Mouse (Mus musculus) lung, embryonic 15.5 days (tissue): ENCODE measurements around the gene Pnpla7. TPM values are rescaled to one million over a fixed set of nuclear protein-coding genes. Genes with fewer than 3 reads are reported as not detected.
"Not testable (repeated sequence)": the region's sequence is repeated elsewhere in the genome, so short reads cannot be mapped to it uniquely, and the experiment has no call there.

ENCODE experiments used
- ATAC-seq: fragments of 200-750 bp; cut with Nextera tagmentation; 2 replicates; pipeline ENCODE4 v1.8.0; 2017; ENCODE audit warnings: moderate number of reproducible peaks, borderline replicate concordance; ENCODE audit not compliant: low FRiP score, low TSS enrichment; ENCODE audit errors: extremely low read depth
- H3K27ac ChIP-seq: fragments of 300-500 bp; sonication (generic); 2 replicates; pipeline ENCODE4 v1.5.1; 2015; ENCODE audit warnings: moderate library complexity, mild to moderate bottlenecking, inconsistent platforms
- H3K27me3 ChIP-seq: fragments of 300-500 bp; sonication (generic); 2 replicates; pipeline ENCODE4 v1.6.1; 2015; ENCODE audit warnings: inconsistent platforms
- H3K36me3 ChIP-seq: fragments of 300-500 bp; sonication (generic); 2 replicates; pipeline ENCODE4 v1.6.1; 2015; ENCODE audit warnings: inconsistent platforms
- H3K4me1 ChIP-seq: fragments of 300-500 bp; sonication (generic); 2 replicates; pipeline ENCODE4 v1.6.1; 2015; ENCODE audit warnings: inconsistent platforms
- H3K4me2 ChIP-seq: fragments of 300-500 bp; sonication (generic); 2 replicates; pipeline ENCODE4 v1.6.1; 2015; ENCODE audit warnings: inconsistent platforms, mild to moderate bottlenecking, moderate library complexity
- H3K4me3 ChIP-seq: fragments of 300-500 bp; sonication (generic); 2 replicates; pipeline ENCODE4 v1.5.1; 2015; ENCODE audit warnings: mild to moderate bottlenecking, inconsistent platforms
- H3K9ac ChIP-seq: fragments of 300-500 bp; sonication (generic); 2 replicates; pipeline ENCODE4 v1.6.1; 2015; ENCODE audit warnings: inconsistent platforms
- H3K9me3 ChIP-seq: fragments of 300-500 bp; sonication (generic); 2 replicates; pipeline ENCODE4 v1.6.1; 2016; ENCODE audit warnings: inconsistent platforms
- WGBS: fragments of 180-500 bp; shearing (Covaris S2); methylation state at CpG from one replicate; pipeline ENCODE4 v1.1.7; 2015; 5-methylcytosine and 5-hydroxymethylcytosine counted together
- polyA plus RNA-seq: library from polyadenylated mRNA; unstranded; fragments of >200 nt; fragmentation: Nextera tagmentation; extraction: Ambion mirVana; gene quantifications from 2 replicates; pipeline ENCODE4 v1.2.1, GENCODE M21; 2015

The Pnpla7 gene
- polyA plus RNA-seq, 1 experiment from 2014 or later, result 7.9 TPM

DNA sequence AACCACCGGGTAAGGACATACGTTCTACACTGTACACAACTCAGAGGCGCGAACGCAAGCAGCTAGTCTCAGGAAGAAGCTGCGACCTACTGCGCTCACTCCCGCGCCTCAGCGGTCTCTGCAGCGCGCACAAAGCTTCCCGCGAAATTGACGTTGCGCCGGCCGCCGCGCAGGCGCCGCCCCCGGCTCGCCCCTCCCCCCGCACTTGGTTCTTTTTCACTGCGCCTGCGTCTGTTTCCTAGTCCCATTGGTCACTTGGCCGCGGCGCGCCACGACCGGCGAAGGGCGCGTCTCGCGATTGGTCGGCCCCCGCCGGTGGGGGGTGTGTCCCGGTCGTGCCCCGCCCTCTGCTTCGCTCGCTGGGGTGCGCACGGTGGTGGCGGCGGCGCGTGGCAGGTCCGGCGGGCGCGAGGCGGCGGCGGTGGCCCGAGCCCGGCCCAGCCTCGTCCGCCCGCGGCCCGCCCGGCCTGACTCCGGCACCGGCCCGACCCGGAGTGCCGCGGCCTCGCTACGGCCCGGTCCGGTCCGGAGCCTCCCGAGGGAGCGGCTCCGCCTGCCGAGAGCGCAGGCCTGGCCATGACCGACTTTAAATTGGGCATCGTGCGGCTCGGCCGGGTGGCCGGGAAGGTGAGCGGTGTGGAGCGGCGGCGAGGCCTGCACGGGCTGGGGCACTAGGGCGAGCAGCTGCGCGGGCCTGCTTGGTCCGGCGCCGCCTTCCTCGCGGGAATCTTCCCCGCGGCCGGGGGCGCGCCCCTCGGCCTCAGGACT, 26.2 kb upstream of the Pnpla7 start, which contains the start of gene Zmynd19:
TSS of gene Zmynd19 (plus strand) at position 372 of the 768 bp plus-strand sequence.
- Histone ChIP-seq H3K9ac (peak within 1 kb of the TSS; percentile 88), H3K36me3 (peaks cover 28% of the 10 kb centered on the region), H3K9me3 (no peaks in the 10 kb centered on the region), H3K4me2 (peak within 1 kb of the TSS; percentile 83), H3K4me1 (peaks cover 14% of the 10 kb centered on the region), H3K27ac (peak within 1 kb of the TSS; percentile 61), H3K4me3 (peak within 1 kb of the TSS; percentile 94), H3K27me3 (no peaks in the 10 kb centered on the region)
- 1% methylated on average over 89 of the region's 108 CpGs for WGBS
- peak; percentile 100 for ATAC-seq

DNA sequence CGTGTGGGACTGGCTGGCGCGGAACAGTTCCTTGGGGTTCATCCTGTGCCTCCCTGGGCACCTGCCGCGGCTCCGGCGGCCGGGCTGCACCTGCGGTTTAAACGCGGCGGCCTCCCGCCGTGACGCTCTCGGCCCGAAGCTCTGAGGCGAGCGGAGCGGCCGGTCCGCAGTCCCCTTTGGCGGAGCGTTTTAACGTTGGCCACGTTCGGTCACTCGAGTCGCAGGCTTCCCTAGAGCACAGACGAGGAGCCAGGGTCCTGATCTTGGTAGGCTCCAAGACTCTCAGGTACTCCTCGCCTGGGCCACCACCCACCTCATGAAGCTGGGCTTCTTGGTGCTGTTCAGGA, 25.7 kb upstream of the Pnpla7 start:
- under 1% methylated on average over 31 of the region's 31 CpGs for WGBS
- H3K4me2 ChIP-seq, result peak overlapping the region; percentile 83
- no peaks in the 10 kb centered on the region for H3K27me3 ChIP-seq
- no peaks in the 10 kb centered on the region for H3K9me3 ChIP-seq
- peaks cover 14% of the 10 kb centered on the region for H3K4me1 ChIP-seq
- peak overlapping the region; percentile 94 for H3K4me3 ChIP-seq
- H3K9ac ChIP-seq, result peak overlapping the region; percentile 88
- H3K27ac ChIP-seq, result peak overlapping the region; percentile 61
- H3K36me3 ChIP-seq, result peaks cover 32% of the 10 kb centered on the region
- ATAC-seq, result no peak; the same call in 1 of the 2 replicates

DNA sequence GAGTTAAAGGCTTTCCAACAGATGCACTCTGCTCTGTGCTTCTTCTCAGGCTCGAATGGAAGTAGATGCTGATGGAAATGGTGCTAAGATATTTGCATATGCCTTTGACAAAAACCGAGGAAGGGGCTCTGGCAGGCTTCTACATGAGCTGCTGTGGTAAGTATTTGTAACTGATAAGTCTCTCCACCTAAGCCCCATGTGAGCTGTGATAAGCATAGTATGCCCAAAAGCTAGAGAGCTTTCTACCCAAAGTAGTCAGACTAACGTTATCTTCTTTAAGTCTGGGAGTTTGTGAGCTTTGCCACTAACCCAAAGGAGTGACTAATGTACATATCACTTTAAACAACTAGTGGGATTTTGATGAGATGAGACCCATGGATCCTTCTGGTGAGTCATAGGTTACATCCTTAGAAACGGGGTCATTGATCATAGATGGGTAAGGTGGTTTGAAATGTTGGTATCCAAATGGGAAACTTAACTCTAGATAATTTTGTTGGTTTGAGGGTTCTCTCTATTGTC, 23.2 kb upstream of the Pnpla7 start:
- Histone ChIP-seq H3K27me3 (no peaks in the 10 kb centered on the region), H3K4me2 (no peak overlapping the region), H3K9me3 (no peaks in the 10 kb centered on the region), H3K9ac (no peak overlapping the region), H3K4me3 (no peak overlapping the region), H3K36me3 (peaks cover 55% of the 10 kb centered on the region), H3K4me1 (peaks cover 14% of the 10 kb centered on the region), H3K27ac (no peak overlapping the region)
- ATAC-seq, result no peak
- WGBS, result 82% methylated on average over 4 of the region's 4 CpGs

DNA sequence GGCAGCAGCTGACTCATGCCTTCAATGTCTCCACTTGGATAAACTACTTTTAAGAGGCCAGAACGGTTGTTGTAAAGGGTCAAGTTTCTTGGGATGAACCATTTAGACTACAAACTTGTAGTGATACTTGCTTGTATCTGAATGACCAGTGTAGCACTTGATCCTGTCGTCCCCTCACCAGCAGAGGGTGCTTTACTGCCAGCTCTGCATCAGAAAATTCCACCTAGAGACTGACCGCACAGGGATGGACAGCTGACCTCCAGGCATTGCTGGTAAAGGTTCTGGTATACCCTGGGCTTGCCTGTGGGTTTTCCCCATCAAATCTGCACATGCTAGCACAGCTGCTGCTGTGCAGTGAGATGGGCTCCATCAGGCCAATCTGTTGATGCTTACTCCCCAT, 14.9 kb upstream of the Pnpla7 start:
- H3K9me3 ChIP-seq, result no peaks in the 10 kb centered on the region
- peaks cover 10% of the 10 kb centered on the region for H3K4me1 ChIP-seq
- no peak overlapping the region for H3K9ac ChIP-seq
- H3K27me3 ChIP-seq, result no peaks in the 10 kb centered on the region
- H3K4me2 ChIP-seq, result no peak overlapping the region
- ATAC-seq, result no peak
- H3K36me3 ChIP-seq, result peaks cover 56% of the 10 kb centered on the region
- 28% methylated on average over 3 of the region's 3 CpGs for WGBS
- no peak overlapping the region for H3K27ac ChIP-seq
- H3K4me3 ChIP-seq, result no peak overlapping the region

DNA sequence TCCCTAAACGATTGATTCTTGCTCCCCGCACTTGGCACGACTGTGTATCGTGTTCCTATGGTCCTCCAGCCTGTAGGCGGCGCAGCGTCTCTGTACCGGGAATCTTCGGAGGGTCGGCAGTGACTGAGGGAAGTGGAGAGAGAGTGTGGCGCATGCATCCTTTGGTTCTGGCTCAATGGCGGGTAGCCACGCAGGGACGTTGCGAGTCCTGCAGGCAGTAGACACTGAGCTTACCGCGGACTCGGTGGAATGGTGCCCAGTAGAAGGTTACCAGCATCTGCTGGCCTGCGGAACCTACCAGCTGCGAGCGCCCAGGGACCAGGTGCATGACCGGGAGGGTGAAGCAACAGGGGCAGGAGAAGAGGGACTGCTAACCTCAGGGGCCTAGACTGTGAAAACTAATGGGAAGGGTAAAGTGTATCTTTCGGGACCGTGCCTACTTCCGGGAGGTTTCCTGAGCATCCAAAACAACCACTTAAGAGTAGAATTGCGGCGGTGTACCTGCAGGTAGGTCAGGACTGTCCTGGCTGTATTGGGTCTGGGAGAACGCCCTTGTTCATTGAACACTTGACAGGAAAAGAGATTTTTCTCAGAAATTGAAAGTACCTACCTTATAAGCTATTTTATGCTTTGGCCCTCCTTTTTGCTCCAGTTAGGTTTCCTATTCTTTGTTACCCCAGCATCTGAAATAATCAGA, 13.4 kb upstream of the Pnpla7 start, which contains the start of gene Dph7:
TSS of gene Dph7 (plus strand) at position 97 of the 697 bp plus-strand sequence.
- Histone ChIP-seq H3K4me3 (peak within 1 kb of the TSS; percentile 79), H3K9me3 (no peaks in the 10 kb centered on the region), H3K4me1 (peaks cover 10% of the 10 kb centered on the region), H3K27ac (peak within 1 kb of the TSS; percentile 25; the same call in 1 of the 2 replicates), H3K9ac (peak within 1 kb of the TSS; percentile 75), H3K36me3 (peaks cover 50% of the 10 kb centered on the region), H3K27me3 (no peaks in the 10 kb centered on the region), H3K4me2 (peak within 1 kb of the TSS; percentile 66)
- peak; percentile 89 for ATAC-seq
- WGBS, result under 1% methylated on average over 28 of the region's 28 CpGs

DNA sequence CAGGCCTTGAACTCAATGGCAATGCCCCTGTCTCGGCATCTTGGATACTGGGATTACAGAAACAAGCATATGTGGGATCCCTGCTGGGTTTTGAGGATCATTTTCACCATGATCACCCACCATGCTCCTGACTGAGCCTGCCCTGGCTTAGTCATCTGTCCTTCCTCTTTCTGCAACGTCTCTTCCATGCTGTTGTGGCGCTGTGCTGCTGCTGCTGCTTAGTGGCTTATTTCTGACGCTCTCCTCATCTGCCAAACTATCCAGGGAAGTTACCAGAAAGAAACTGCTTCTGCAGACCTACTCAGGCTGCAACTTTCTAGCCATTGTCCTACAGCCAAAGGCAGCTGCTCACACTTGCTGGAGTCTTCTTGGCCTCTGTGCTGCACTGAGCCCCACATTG, 5.4 kb upstream of the Pnpla7 start:
- Histone ChIP-seq H3K27me3 (no peaks in the 10 kb centered on the region), H3K4me2 (no peak overlapping the region), H3K9ac (no peak overlapping the region), H3K27ac (no peak overlapping the region), H3K4me3 (no peak overlapping the region), H3K36me3 (peaks cover 60% of the 10 kb centered on the region), H3K4me1 (peaks cover 12% of the 10 kb centered on the region), H3K9me3 (no peaks in the 10 kb centered on the region)
- no peak for ATAC-seq
- 84% methylated on average over 4 of the region's 4 CpGs for WGBS

DNA sequence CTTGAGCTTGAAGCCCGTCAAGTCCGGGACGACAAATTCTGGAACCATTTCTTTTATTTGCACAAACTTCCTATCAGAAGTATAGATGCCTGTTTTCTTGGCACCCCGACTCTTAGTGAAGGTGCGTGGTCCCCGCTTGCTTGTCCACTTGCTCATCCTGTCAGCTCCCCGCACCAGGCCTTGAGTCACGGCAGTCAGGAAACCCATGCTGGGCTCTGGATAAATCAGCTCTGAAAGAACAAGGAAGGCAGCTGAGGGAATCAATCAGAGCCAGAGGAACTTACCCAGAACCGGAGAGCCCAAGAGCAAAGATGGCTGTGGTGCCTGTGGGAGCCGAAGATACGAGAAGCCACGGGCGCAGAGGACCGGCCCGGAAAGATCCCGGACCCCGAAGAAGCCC, 1.4 kb upstream of the Pnpla7 start:
- Histone ChIP-seq H3K36me3 (peaks cover 30% of the 10 kb centered on the region), H3K9ac (peak overlapping the region; percentile 84), H3K4me1 (peaks cover 16% of the 10 kb centered on the region), H3K4me2 (peak overlapping the region; percentile 96), H3K27ac (peak overlapping the region; percentile 82), H3K4me3 (peak overlapping the region; percentile 97)
- H3K27me3 ChIP-seq, ATAC-seq, H3K9me3 ChIP-seq: not testable (repeated sequence)
- WGBS, result 2% methylated on average over 17 of the region's 17 CpGs

DNA sequence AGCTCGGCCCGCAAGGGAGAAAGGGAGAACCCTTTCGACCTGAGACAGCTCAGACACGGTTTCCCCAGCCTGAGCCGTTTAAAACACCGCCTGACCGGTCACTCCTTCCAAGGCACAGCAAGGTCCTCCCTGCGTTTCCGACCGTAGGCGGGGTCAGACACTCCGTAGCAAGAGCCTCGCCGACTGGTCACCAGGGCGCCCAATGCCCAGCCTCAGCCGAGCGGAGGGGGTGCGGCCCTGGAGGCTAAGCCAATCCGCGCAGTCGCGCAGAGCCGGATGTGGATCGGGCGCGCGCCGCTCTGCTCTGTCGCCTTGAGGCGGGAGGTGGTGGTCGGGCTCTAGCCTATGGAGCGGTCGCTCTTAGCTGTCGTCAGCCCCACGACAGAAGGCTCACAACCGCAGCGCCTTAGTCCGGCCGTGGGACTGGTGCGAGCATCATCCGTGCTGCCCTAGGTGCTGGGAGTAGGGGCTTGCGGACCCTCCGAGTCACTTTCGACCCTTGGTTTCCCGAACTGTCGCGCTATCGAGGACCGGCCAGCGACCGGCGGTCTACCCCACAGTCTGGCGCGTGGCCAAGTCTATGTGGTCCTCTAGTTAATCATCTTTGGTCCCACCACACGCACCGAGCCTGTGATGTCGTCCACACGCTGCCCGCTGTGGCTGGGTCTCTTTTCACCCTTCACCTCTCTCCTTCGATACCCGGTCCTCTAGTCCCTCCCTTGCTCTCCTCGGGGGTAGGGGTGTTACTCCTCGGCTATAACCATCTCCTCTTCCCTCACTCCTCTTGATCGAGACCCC, 728 bp upstream of the Pnpla7 start, which contains the start of gene Mrpl41:
TSS of gene Mrpl41 (minus strand) at position 193 of the 798 bp plus-strand sequence.
- peak within 1 kb of the TSS; percentile 94 for H3K27ac ChIP-seq
- peak within 1 kb of the TSS; percentile 96 for H3K4me2 ChIP-seq
- peak; percentile 100 for ATAC-seq
- peaks cover 24% of the 10 kb centered on the region for H3K36me3 ChIP-seq
- H3K9ac ChIP-seq, result peak within 1 kb of the TSS; percentile 84
- H3K9me3 ChIP-seq, result no peaks in the 10 kb centered on the region
- 0% methylated on average over 62 of the region's 64 CpGs for WGBS
- peak within 1 kb of the TSS; percentile 97 for H3K4me3 ChIP-seq
- peaks cover 16% of the 10 kb centered on the region for H3K4me1 ChIP-seq
- H3K27me3 ChIP-seq, result no peaks in the 10 kb centered on the region

DNA sequence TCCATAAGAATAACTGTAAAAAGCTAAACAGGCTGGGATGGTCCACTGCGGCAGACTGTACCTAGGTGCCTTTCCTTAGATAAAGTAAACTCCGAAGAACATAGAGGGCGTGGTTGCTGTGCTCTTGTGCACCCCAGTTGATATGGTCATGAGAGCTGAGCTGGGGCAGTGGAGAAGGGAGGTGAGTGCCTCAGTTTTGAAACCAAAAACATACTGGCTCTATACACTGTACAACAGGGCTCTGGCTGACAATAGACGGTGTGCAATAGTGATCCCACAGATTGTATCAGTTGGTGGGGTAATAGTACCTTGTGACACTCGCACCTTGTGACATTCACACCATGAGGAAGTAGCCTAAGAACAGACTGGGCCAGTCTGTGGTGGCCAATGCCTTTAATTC, 1.1 kb downstream of the Pnpla7 start:
- Histone ChIP-seq H3K4me2 (no peak overlapping the region), H3K9ac (no peak overlapping the region), H3K36me3 (peaks cover 7% of the 10 kb centered on the region), H3K27ac (no peak overlapping the region), H3K4me1 (peaks cover 16% of the 10 kb centered on the region), H3K9me3 (no peaks in the 10 kb centered on the region), H3K27me3 (no peaks in the 10 kb centered on the region), H3K4me3 (peak overlapping the region; percentile 97; the same call in 1 of the 2 replicates)
- WGBS, result 94% methylated on average over 5 of the region's 5 CpGs
- no peak for ATAC-seq

DNA sequence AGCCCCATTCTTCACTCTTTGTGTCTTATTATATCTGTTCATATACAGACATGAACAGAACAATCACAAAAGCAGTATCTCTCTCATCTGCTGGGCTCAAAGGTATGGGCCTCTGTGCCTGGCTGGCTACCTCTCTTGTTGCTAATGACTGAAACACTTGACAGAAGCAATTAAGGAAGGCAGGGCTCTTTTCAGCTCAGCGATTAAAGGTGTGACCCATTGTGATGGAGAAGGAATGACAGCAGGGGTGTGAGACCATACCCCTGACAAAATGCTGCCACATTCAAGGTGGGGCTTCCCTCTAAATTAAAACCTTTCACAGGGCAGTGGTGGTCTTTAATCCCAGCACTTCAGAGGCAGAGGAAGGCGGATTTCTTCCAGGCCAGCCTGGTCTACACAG, 11.9 kb downstream of the Pnpla7 start:
- H3K36me3 ChIP-seq, result no peaks in the 10 kb centered on the region
- H3K9me3 ChIP-seq, result no peaks in the 10 kb centered on the region
- no peak overlapping the region for H3K27ac ChIP-seq
- WGBS, result 48% methylated on average over 2 of the region's 2 CpGs
- no peak for ATAC-seq
- no peaks in the 10 kb centered on the region for H3K27me3 ChIP-seq
- no peak overlapping the region for H3K4me2 ChIP-seq
- no peak overlapping the region for H3K9ac ChIP-seq
- H3K4me1 ChIP-seq, result no peaks in the 10 kb centered on the region
- no peak overlapping the region for H3K4me3 ChIP-seq

DNA sequence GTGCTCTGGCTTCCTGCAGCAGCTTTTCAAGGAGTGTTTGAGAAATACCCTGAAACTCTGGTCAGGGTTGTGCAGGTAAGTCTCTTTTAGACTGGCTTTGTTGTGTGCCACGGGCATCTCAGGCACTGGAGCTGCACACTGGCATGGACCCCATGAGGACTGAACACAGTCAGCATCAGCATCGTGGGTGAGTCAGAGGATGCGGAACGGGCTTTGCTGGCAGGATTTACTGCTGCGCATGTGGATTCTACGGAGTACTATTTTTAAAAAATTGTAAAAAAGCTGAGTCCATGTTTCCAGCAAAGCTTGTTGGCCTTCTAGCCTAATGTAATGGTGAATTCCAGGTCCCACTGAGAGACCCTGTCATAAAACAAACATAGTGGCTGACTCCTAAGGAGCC, 19.5 kb downstream of the Pnpla7 start:
- Histone ChIP-seq H3K36me3 (no peaks in the 10 kb centered on the region), H3K4me1 (no peaks in the 10 kb centered on the region), H3K4me2 (no peak overlapping the region), H3K9me3 (no peaks in the 10 kb centered on the region), H3K27me3 (no peaks in the 10 kb centered on the region), H3K9ac (no peak overlapping the region), H3K27ac (no peak overlapping the region), H3K4me3 (no peak overlapping the region)
- 89% methylated on average over 6 of the region's 6 CpGs for WGBS
- ATAC-seq, result no peak
